ENCODE assay signal across 8 mouse cellular contexts in the genomic region with DNA sequence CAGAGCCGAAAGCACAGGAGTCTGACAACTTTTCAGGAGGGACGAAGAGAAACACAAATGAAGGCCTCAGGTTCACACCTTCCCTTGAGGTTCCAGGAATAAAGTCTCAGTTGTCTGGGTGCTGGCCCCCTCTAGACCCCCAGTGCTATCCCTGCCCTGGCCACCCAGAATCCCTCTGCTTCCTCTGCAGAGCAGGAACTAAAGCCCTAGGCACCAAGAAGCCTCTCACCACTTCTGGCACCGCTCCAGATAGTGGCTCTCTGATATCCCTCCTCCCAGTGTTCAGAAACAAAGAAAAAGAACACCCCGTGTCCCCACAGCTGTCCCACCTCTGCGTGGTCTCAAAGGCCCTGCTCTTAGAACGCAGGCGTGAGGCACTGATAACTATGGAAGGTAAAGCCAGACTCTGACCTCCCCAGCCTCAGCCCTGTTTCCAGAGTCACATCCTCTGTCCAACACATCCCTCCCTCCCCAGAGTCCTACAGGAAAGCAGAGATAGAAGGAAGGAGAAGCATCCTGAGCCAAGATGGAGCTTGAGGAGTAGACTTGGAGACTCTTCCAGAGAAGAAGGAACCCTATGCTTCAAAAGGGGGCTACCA. TPM values are rescaled to one million over a fixed set of nuclear protein-coding genes. Genes with fewer than 3 reads are reported as not detected.
A peak's percentile ranks its signal among the peaks of the same experiment; 100 is the strongest.
DNase-seq lines count a peak whose midpoint lies in the region; ATAC-seq and TF ChIP-seq lines count a peak whose summit lies in the region.

A gene (plus strand): TSS at position 549 of the 599 bp plus-strand sequence.

- H3K36me3 ChIP-seq in spleen, adult 2 months (ENCODE audit: control insufficient read depth, insufficient read depth, low read length), result no peaks in the 10 kb centered on the region
- peaks cover 44% of the 10 kb centered on the region for H3K36me3 ChIP-seq in kidney, embryonic 16.5 days (ENCODE audit: insufficient read depth, low read length)
- H3K36me3 ChIP-seq in liver, embryonic 15.5 days (replicated peaks), result no peaks in the 10 kb centered on the region; the same call in 1 of the 2 replicates
- no peaks in the 10 kb centered on the region for H3K36me3 ChIP-seq in neural tube, embryonic 11.5 days (ENCODE audit: control insufficient read depth, insufficient read depth, low read length)

- no peak for DNase-seq in spleen, adult 2 months (ENCODE audit: low read depth in 1 of 2, low spot score in 2 of 2)
- no peak for DNase-seq in spleen, postnatal 14 days (ENCODE audit: low spot score in 2 of 2)
- DNase-seq in embryo, embryonic 11 days, result peak; percentile 30
- peak; percentile 31 to 41 for DNase-seq in heart, adult 9 months (ENCODE audit: low spot score in 2 of 2)
- DNase-seq in neural tube, embryonic 11.5 days (ENCODE audit: low spot score), result peak; percentile 47
- DNase-seq in c-Kit-positive CD71-positive TER-119-positive erythroid progenitor cells, embryonic 14.5 days (ENCODE audit: low spot score), result no peak

- peak within 1 kb of the TSS; percentile 84 for H3K9ac ChIP-seq in kidney, embryonic 16.5 days (replicated peaks; ENCODE audit: low read length)
- peak within 1 kb of the TSS; percentile 6; the same call in 1 of the 2 replicates for H3K9ac ChIP-seq in liver, embryonic 15.5 days
- H3K9ac ChIP-seq in neural tube, embryonic 11.5 days (ENCODE audit: low read length), result peak within 1 kb of the TSS; percentile 14

- peak within 1 kb of the TSS; percentile 66 for H3K27ac ChIP-seq in spleen, adult 2 months (ENCODE audit: insufficient read depth, low read length)
- peak within 1 kb of the TSS; percentile 92 for H3K27ac ChIP-seq in kidney, embryonic 16.5 days (ENCODE audit: low read length)
- peak within 1 kb of the TSS; percentile 68 for H3K27ac ChIP-seq in liver, embryonic 15.5 days (replicated peaks)
- no peak within 1 kb of the TSS for H3K27ac ChIP-seq in neural tube, embryonic 11.5 days (ENCODE audit: low read depth, low read length)

- peaks cover 2% of the 10 kb centered on the region; the same call in 1 of the 2 replicates for H3K4me1 ChIP-seq in spleen, adult 2 months (ENCODE audit: control insufficient read depth, insufficient read depth, insufficient read length)
- H3K4me1 ChIP-seq in kidney, embryonic 16.5 days (ENCODE audit: insufficient read depth, low read length), result peaks cover 30% of the 10 kb centered on the region
- peaks cover 10% of the 10 kb centered on the region; the same call in 1 of the 2 replicates for H3K4me1 ChIP-seq in liver, embryonic 15.5 days (replicated peaks)
- no peaks in the 10 kb centered on the region for H3K4me1 ChIP-seq in neural tube, embryonic 11.5 days (ENCODE audit: control insufficient read depth, insufficient read depth, low read length)

- TF ChIP-seq POLR2A in spleen, adult 2 months (IDR thresholded peaks at IDR 0.05; ENCODE audit: low read depth, low read length), result no peak

- ATAC-seq in kidney, embryonic 16.5 days (ENCODE audit: low FRiP score, low TSS enrichment), result peak; percentile 42; the same call in 1 of the 2 replicates
- ATAC-seq in liver, embryonic 15.5 days (ENCODE audit: insufficient read depth), result peak; percentile 54
- no peak for ATAC-seq in neural tube, embryonic 11.5 days (ENCODE audit: insufficient read depth, low FRiP score, low TSS enrichment)

- H3K4me3 ChIP-seq in spleen, adult 2 months (ENCODE audit: extremely low read depth, insufficient read depth, insufficient read length), result peak within 1 kb of the TSS; percentile 50
- peak within 1 kb of the TSS; percentile 62 for H3K4me3 ChIP-seq in kidney, embryonic 16.5 days (ENCODE audit: low read length)
- H3K4me3 ChIP-seq in liver, embryonic 15.5 days (replicated peaks), result peak within 1 kb of the TSS; percentile 44
- H3K4me3 ChIP-seq in neural tube, embryonic 11.5 days (ENCODE audit: low read depth, low read length), result peak within 1 kb of the TSS; percentile 18; the same call in 1 of the 2 replicates

- no peaks in the 10 kb centered on the region for H3K9me3 ChIP-seq in kidney, embryonic 16.5 days (ENCODE audit: low read length)
- no peaks in the 10 kb centered on the region for H3K9me3 ChIP-seq in liver, embryonic 15.5 days (replicated peaks)
- H3K9me3 ChIP-seq in neural tube, embryonic 11.5 days (ENCODE audit: control insufficient read depth, low read length), result no peaks in the 10 kb centered on the region

- H3K27me3 ChIP-seq in spleen, adult 2 months (ENCODE audit: control insufficient read depth, insufficient read depth, low read length), result no peaks in the 10 kb centered on the region
- no peaks in the 10 kb centered on the region for H3K27me3 ChIP-seq in kidney, embryonic 16.5 days (ENCODE audit: insufficient read depth, low read length)
- H3K27me3 ChIP-seq in liver, embryonic 15.5 days, result no peaks in the 10 kb centered on the region
- no peaks in the 10 kb centered on the region for H3K27me3 ChIP-seq in neural tube, embryonic 11.5 days (ENCODE audit: control insufficient read depth, insufficient read depth, low read length)

- no peak for TF ChIP-seq CTCF in spleen, adult 2 months (IDR thresholded peaks at IDR 0.05; ENCODE audit: extremely low read depth, insufficient read depth, insufficient read length, insufficient replicate concordance)

- WGBS in spleen, adult 2 months, result 14% methylated on average over 7 of the region's 7 CpGs
- WGBS in kidney, embryonic 16.5 days, result 6% methylated on average over 7 of the region's 7 CpGs
- 15% methylated on average over 7 of the region's 7 CpGs for WGBS in liver, embryonic 15.5 days (ENCODE audit: insufficient replicate concordance)
- 47% methylated on average over 7 of the region's 7 CpGs for WGBS in neural tube, embryonic 11.5 days

- peak within 1 kb of the TSS; percentile 71 for H3K4me2 ChIP-seq in kidney, embryonic 16.5 days (replicated peaks; ENCODE audit: low read depth, low read length)
- H3K4me2 ChIP-seq in liver, embryonic 15.5 days, result peak within 1 kb of the TSS; percentile 55
- H3K4me2 ChIP-seq in neural tube, embryonic 11.5 days (ENCODE audit: low read depth), result peak within 1 kb of the TSS; percentile 35

RNA-seq across cellular contexts. Expression of the gene that starts here (rescaled TPM):
- polyA plus RNA-seq in spleen, adult 2 months (2012; rRNA removed), result 95.2 and 105 TPM in 2 replicates
- polyA plus RNA-seq in kidney, embryonic 16.5 days (2015; fragmentation: Nextera tagmentation; extraction: Ambion mirVana), result 194 and 227 TPM in 2 replicates
- 119 and 143 TPM in 2 replicates for polyA plus RNA-seq in liver, embryonic 15.5 days (2015; fragmentation: Nextera tagmentation; extraction: Ambion mirVana)
- polyA plus RNA-seq in neural tube, embryonic 11.5 days (2014; fragmentation: Nextera tagmentation; extraction: Ambion mirVana), result 21.7 and 22.8 TPM in 2 replicates

Comparison
In these comparisons a context has a peak if more than half of its experiments do, and no peak if none do; other contexts are left out.
1. DNase-seq: peak in embryo, embryonic 11 days (single experiment), heart, adult 9 months (2 of 2) and neural tube, embryonic 11.5 days (single experiment); none in spleen, adult 2 months (0 of 2), spleen, postnatal 14 days (0 of 2) and c-Kit-positive CD71-positive TER-119-positive erythroid progenitor cells, embryonic 14.5 days (single experiment).
2. H3K9ac ChIP-seq: peak in every context shown above with its lines; median percentile 84 in kidney, embryonic 16.5 days; 14 in neural tube, embryonic 11.5 days; 6 in liver, embryonic 15.5 days.
3. Peak in every context shown above with its lines, with median percentiles within 50 percentile points of each other: H3K4me3 ChIP-seq and H3K4me2 ChIP-seq.